ENCODE assay signal across 10 mouse cellular contexts in the genomic region with DNA sequence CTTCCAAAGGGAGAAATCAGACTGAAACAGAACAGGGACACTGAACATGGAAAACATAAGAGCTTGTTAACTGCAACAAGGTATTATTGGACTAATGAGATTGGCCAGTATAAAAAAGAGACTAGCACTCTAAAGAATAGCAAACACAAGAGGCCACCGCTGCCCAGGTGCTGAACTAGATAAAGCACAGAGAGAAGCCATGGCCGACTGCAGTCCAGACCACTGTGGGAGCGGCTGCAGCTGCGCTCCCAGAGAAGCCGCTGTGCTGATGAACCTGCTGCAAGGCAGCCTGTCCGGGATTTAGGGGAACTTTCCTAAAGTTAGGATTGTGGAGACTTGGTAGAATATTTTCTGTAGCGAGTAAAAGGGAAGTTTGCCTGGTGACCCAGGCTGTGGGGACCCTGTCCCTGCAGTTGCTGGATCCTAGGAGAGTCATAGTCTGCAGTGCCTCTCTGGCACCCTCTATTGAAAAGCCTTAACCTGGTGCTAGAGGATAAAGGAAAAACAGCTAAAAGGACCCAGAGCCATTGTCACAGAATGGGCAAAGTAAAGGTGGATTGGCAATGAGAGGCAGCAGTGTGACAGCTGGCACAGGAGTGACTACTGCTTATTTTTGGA. TPM values are rescaled to one million over a fixed set of nuclear protein-coding genes. Genes with fewer than 3 reads are reported as not detected.
DNase-seq lines count a peak whose midpoint lies in the region; ATAC-seq and TF ChIP-seq lines count a peak whose summit lies in the region.
"Had no signal": no experiment of that assay in that cellular context is flagged by ENCODE, and none has a peak within 500 bp of the region (broad histone marks: within the 10 kb centered on the region; RNA-seq: fewer than 3 reads in every experiment).

No protein-coding gene starts in this region.

- H3K79me2 ChIP-seq in heart, adult 2 months (replicated peaks; ENCODE audit: control insufficient read depth, insufficient read depth, low read length) = no peaks in the 10 kb centered on the region

- TF ChIP-seq CTCF in heart, adult 2 months (IDR thresholded peaks at IDR 0.05) = peak; percentile 71

- no peak for TF ChIP-seq POLR2A in heart, adult 2 months (IDR thresholded peaks at IDR 0.05; ENCODE audit: insufficient read depth, low read depth, low read length)

- no peaks in the 10 kb centered on the region for H3K27me3 ChIP-seq in embryonic facial prominence, embryonic 11.5 days (ENCODE audit: control insufficient read depth, insufficient read depth, low read length)
- no peaks in the 10 kb centered on the region for H3K27me3 ChIP-seq in embryonic facial prominence, embryonic 10.5 days (replicated peaks; ENCODE audit: low read depth, poor library complexity, severe bottlenecking)
- no peaks in the 10 kb centered on the region for H3K27me3 ChIP-seq in heart, adult 2 months (ENCODE audit: control insufficient read depth, insufficient read depth, low read length)
- no peaks in the 10 kb centered on the region for H3K27me3 ChIP-seq in forebrain, embryonic 10.5 days (ENCODE audit: poor library complexity, severe bottlenecking)
- H3K27me3 ChIP-seq: megakaryocyte, embryonic 14.5 days had no signal

- no peaks in the 10 kb centered on the region for H3K9me3 ChIP-seq in embryonic facial prominence, embryonic 11.5 days (replicated peaks; ENCODE audit: control insufficient read depth, low read length)
- H3K9me3 ChIP-seq in embryonic facial prominence, embryonic 10.5 days = no peaks in the 10 kb centered on the region
- no peaks in the 10 kb centered on the region for H3K9me3 ChIP-seq in forebrain, embryonic 10.5 days

- H3K4me1 ChIP-seq in embryonic facial prominence, embryonic 11.5 days (ENCODE audit: control insufficient read depth, insufficient read depth, low read length) = no peaks in the 10 kb centered on the region; the same call in 1 of the 2 replicates
- peaks cover 30% of the 10 kb centered on the region for H3K4me1 ChIP-seq in embryonic facial prominence, embryonic 10.5 days
- peaks cover 4% of the 10 kb centered on the region for H3K4me1 ChIP-seq in heart, adult 2 months (ENCODE audit: control insufficient read depth, insufficient read depth, low read length)
- peaks cover 44% of the 10 kb centered on the region for H3K4me1 ChIP-seq in forebrain, embryonic 10.5 days
- H3K4me1 ChIP-seq: megakaryocyte, embryonic 14.5 days had no signal

- H3K4me2 ChIP-seq in embryonic facial prominence, embryonic 11.5 days (ENCODE audit: low read depth, low read length) = no peak overlapping the region

- intact Hi-C loops in heart, adult 2 months (cut with DNase I) = no loop called here

- ATAC-seq in embryonic facial prominence, embryonic 11.5 days (replicated peaks; ENCODE audit: insufficient number of reproducible peaks, low FRiP score, low TSS enrichment, low read depth) = no peak

- H3K4me3 ChIP-seq in embryonic facial prominence, embryonic 11.5 days (ENCODE audit: low read depth, low read length) = no peak overlapping the region
- no peak overlapping the region for H3K4me3 ChIP-seq in embryonic facial prominence, embryonic 10.5 days
- H3K4me3 ChIP-seq in heart, adult 2 months = no peak overlapping the region
- no peak overlapping the region for H3K4me3 ChIP-seq in forebrain, embryonic 10.5 days
- H3K4me3 ChIP-seq: megakaryocyte, embryonic 14.5 days had no signal

- peak; percentile 26 for DNase-seq in embryonic facial prominence, embryonic 11.5 days (ENCODE audit: low spot score)
- no peak for DNase-seq in embryonic facial prominence, embryonic 10.5 days (ENCODE audit: low spot score)
- DNase-seq in ovary, postnatal 36 days (ENCODE audit: low spot score) = peak; percentile 11
- DNase-seq in ovary, adult 18-20 months (ENCODE audit: low spot score) = no peak
- no peak for DNase-seq in heart, adult 2 months
- DNase-seq in layer of hippocampus, postnatal 10 days (ENCODE audit: low spot score in 2 of 2) = peak; percentile 48 to 60
- peak; percentile 6 for DNase-seq in thymus, postnatal 25 days
- no peak for DNase-seq in forebrain, embryonic 10.5 days (ENCODE audit: extremely low spot score, low spot score)

- H3K27ac ChIP-seq in embryonic facial prominence, embryonic 11.5 days (replicated peaks; ENCODE audit: low read depth, low read length) = no peak overlapping the region
- no peak overlapping the region for H3K27ac ChIP-seq in embryonic facial prominence, embryonic 10.5 days (replicated peaks)
- H3K27ac ChIP-seq in heart, adult 2 months = no peak overlapping the region
- H3K27ac ChIP-seq in forebrain, embryonic 10.5 days = no peak overlapping the region

- H3K36me3 ChIP-seq in embryonic facial prominence, embryonic 11.5 days (replicated peaks; ENCODE audit: control insufficient read depth, insufficient read depth, low read depth, low read length) = no peaks in the 10 kb centered on the region
- no peaks in the 10 kb centered on the region for H3K36me3 ChIP-seq in embryonic facial prominence, embryonic 10.5 days (replicated peaks)
- no peaks in the 10 kb centered on the region; the same call in 1 of the 2 replicates for H3K36me3 ChIP-seq in heart, adult 2 months (ENCODE audit: control insufficient read depth, insufficient read depth, low read length)
- no peaks in the 10 kb centered on the region for H3K36me3 ChIP-seq in forebrain, embryonic 10.5 days (replicated peaks)
- H3K36me3 ChIP-seq: G1E had no signal

- no peak for TF ChIP-seq EP300 in heart, adult 2 months (IDR thresholded peaks at IDR 0.05; ENCODE audit: insufficient read depth, low read depth, low read length)

- WGBS in embryonic facial prominence, embryonic 11.5 days = 55% methylated on average over 7 of the region's 7 CpGs
- WGBS in embryonic facial prominence, embryonic 10.5 days = 59% methylated on average over 7 of the region's 7 CpGs
- WGBS in heart, adult 2 months = 51% methylated on average over 7 of the region's 7 CpGs
- WGBS in forebrain, embryonic 10.5 days = 56% methylated on average over 7 of the region's 7 CpGs

- no peak overlapping the region for H3K9ac ChIP-seq in embryonic facial prominence, embryonic 11.5 days (replicated peaks; ENCODE audit: low read length)
- no peak overlapping the region for H3K9ac ChIP-seq in heart, adult 2 months (ENCODE audit: low read depth, low read length)

RNA-seq across cellular contexts. Expression of gene Cadm1, which starts 57.7 kb away (rescaled TPM):
- 99.3 and 116 TPM in 2 replicates for polyA plus RNA-seq in embryonic facial prominence, embryonic 11.5 days (2014; fragmentation: Nextera tagmentation; extraction: Ambion mirVana)
- 119 and 120 TPM in 2 replicates for polyA plus RNA-seq in embryonic facial prominence, embryonic 10.5 days (2016; fragmentation: Nextera tagmentation; extraction: Ambion mirVana)
- total RNA-seq in heart, adult 2 months (2021) = 1 to 10 TPM; 1.6 to 2.4 TPM
- polyA plus RNA-seq in heart, adult 2 months (2012; rRNA removed) = 2.6 and 3.3 TPM in 2 replicates
- total RNA-seq in layer of hippocampus, postnatal 10 days (2021) = 100 to 1,000 TPM; 300 to 315 TPM
- 100 and 101 TPM in 2 replicates for polyA plus RNA-seq in forebrain, embryonic 10.5 days (2016; fragmentation: Nextera tagmentation; extraction: Ambion mirVana)
- polyA plus RNA-seq: G1E had no signal

Comparison
In these comparisons a context has a peak if more than half of its experiments do, and no peak if none do; other contexts are left out.
1. DNase-seq: peak in embryonic facial prominence, embryonic 11.5 days (single experiment), ovary, postnatal 36 days (single experiment), layer of hippocampus, postnatal 10 days (2 of 2) and thymus, postnatal 25 days (single experiment); none in embryonic facial prominence, embryonic 10.5 days (single experiment), ovary, adult 18-20 months (single experiment), heart, adult 2 months (0 of 2) and forebrain, embryonic 10.5 days (single experiment).
2. RNA of gene Cadm1, which starts 57.7 kb away (polyA plus RNA-seq): 119 to 120 TPM in embryonic facial prominence, embryonic 10.5 days, 100 to 101 TPM in forebrain, embryonic 10.5 days and 99.3 to 116 TPM in embryonic facial prominence, embryonic 11.5 days; 2.6 to 3.3 TPM in heart, adult 2 months; every median in the first group is over 10 times any median in the second.